Mouse (Mus musculus) layer of hippocampus, postnatal 25 days (tissue): ENCODE results near the gene Zfp575. TPM values are rescaled to one million over a fixed set of nuclear protein-coding genes. Genes with fewer than 3 reads are reported as not detected.
"Not testable (repeated sequence)": the region's sequence is repeated elsewhere in the genome, so short reads cannot be mapped to it uniquely, and the experiment has no call there.

Experiments
- DNase-seq, 2 experiments: peaks; one replicate each; pipeline ENCODE4 v3.0.0; 2022; ENCODE audit warnings: mixed read lengths in 2 of 2, low spot score in 1 of 2; ENCODE audit errors: extremely low spot score in 1 of 2
- total RNA-seq, 2 experiments: library from RNA; stranded (reverse); gene quantifications; 2 replicates each; pipeline ENCODE4 v1.2.3; 2021

Gene Zfp575
- 1 to 10 TPM; 5.6 to 6.2 TPM for total RNA-seq

- DNase-seq: peak; percentile 76 to 82
Observed at GRCm38 (mm10) chr7:24587330-24588105, at the start of gene Zfp575, which contains the start of gene Ethe1. Gene Zfp575 (minus strand): TSS chr7:24587641. Gene Ethe1 (plus strand): TSS chr7:24587543.

- no peak for DNase-seq
Observed at GRCm38 (mm10) chr7:24637046-24637445, 49.6 kb upstream of the Zfp575 start.

- DNase-seq: no peak
Observed at GRCm38 (mm10) chr7:24636264-24636663, 48.8 kb upstream of the Zfp575 start, which contains the start of gene Lypd3. Gene Lypd3 (plus strand): TSS chr7:24636550.

GRCm38 (mm10) chr7:24630116-24630880 is 42.9 kb upstream of the Zfp575 start:
- DNase-seq: no peak

GRCm38 (mm10) chr7:24629672-24630071 is 42.2 kb upstream of the Zfp575 start:
- no peak for DNase-seq

- DNase-seq: peak in 1 of 2 experiments; percentile 29
Observed at GRCm38 (mm10) chr7:24628685-24629610, 41.5 kb upstream of the Zfp575 start.

- DNase-seq: no peak
Observed at GRCm38 (mm10) chr7:24622967-24623366, 35.5 kb upstream of the Zfp575 start.

GRCm38 (mm10) chr7:24621193-24621592 is 33.8 kb upstream of the Zfp575 start:
- no peak for DNase-seq

- no peak for DNase-seq
Observed at GRCm38 (mm10) chr7:24619671-24620397, 32.4 kb upstream of the Zfp575 start.

GRCm38 (mm10) chr7:24618374-24618773 is 30.9 kb upstream of the Zfp575 start:
- not testable (repeated sequence) for DNase-seq

- no peak for DNase-seq
Observed at GRCm38 (mm10) chr7:24617763-24618162, 30.3 kb upstream of the Zfp575 start.

GRCm38 (mm10) chr7:24614816-24615215 is 27.4 kb upstream of the Zfp575 start:
- no peak for DNase-seq

- no peak for DNase-seq
Observed at GRCm38 (mm10) chr7:24612308-24612910, 25.0 kb upstream of the Zfp575 start.

GRCm38 (mm10) chr7:24611709-24612108 is 24.3 kb upstream of the Zfp575 start:
- DNase-seq: no peak

GRCm38 (mm10) chr7:24610879-24611494 is 23.5 kb upstream of the Zfp575 start:
- DNase-seq: peak in 1 of 2 experiments; percentile 42

GRCm38 (mm10) chr7:24610144-24610878 is 22.9 kb upstream of the Zfp575 start, which contains the start of gene Phldb3:
Gene Phldb3 (plus strand): TSS chr7:24610763.
- DNase-seq: no peak

- no peak for DNase-seq
Observed at GRCm38 (mm10) chr7:24608561-24608960, 21.1 kb upstream of the Zfp575 start.

- DNase-seq: no peak
Observed at GRCm38 (mm10) chr7:24608017-24608416, 20.6 kb upstream of the Zfp575 start.
